Mouse (Mus musculus) lung, adult 2 months (tissue): ENCODE measurements around the gene Scaf11. TPM values are rescaled to one million over a fixed set of nuclear protein-coding genes. Genes with fewer than 3 reads are reported as not detected.
"Not testable (repeated sequence)": the region's sequence is repeated elsewhere in the genome, so short reads cannot be mapped to it uniquely, and the experiment has no call there.

Source experiments
- DNase-seq: peaks from one replicate; pipeline ENCODE4 v3.0.0; 2022
- H3K4me1 ChIP-seq: fragments of 200-500 bp; 2 replicates; pipeline ENCODE4 v1.6.1; 2011; ENCODE audit warnings: low read length; ENCODE audit not compliant: control insufficient read depth, insufficient read depth
- H3K4me3 ChIP-seq: fragments of 200-500 bp; replicated peaks from 2 replicates; pipeline ENCODE3; 2011; ENCODE audit warnings: low read depth, mild to moderate bottlenecking, control low read depth, low read length; ENCODE audit errors: extremely low read depth
- CTCF ChIP-seq: fragments of 200-500 bp; IDR thresholded peaks from 2 replicates; pipeline ENCODE4 v1.5.1; 2011; ENCODE audit warnings: mild to moderate bottlenecking, low read length, control low read depth; ENCODE audit not compliant: insufficient read depth
- POLR2A ChIP-seq: fragments of 200-500 bp; IDR thresholded peaks from 2 replicates; pipeline ENCODE4 v1.6.1; 2011; ENCODE audit warnings: low read depth, mild to moderate bottlenecking, control low read depth, low read length, borderline replicate concordance; ENCODE audit errors: extremely low read depth
- WGBS: fragments of 180-500 bp; shearing (Covaris S2); methylation state at CpG from one replicate; pipeline ENCODE4 v1.1.7; 2018; 5-methylcytosine and 5-hydroxymethylcytosine counted together
- polyA plus RNA-seq: library from polyadenylated mRNA; depleted of rRNA; stranded (reverse); fragments of >200 nt; gene quantifications from 2 replicates; pipeline ENCODE4 v1.2.3, GENCODE M21; 2012; rRNA removed

Gene Scaf11
- 21.3 and 24.6 TPM in 2 replicates for polyA plus RNA-seq

GRCm38 (mm10) chr15:96460730-96461540, at the start of gene Scaf11:
TSS of gene Scaf11 (minus strand) at chr15:96460843.
- under 1% methylated on average over 66 of the region's 96 CpGs for WGBS
- H3K4me3 ChIP-seq = peak within 1 kb of the TSS; percentile 87
- DNase-seq = peak; percentile 91
- TF ChIP-seq POLR2A = peak; percentile 62; the same call in 1 of the 2 replicates
- no peak; the same call in 1 of the 2 replicates for TF ChIP-seq CTCF
- H3K4me1 ChIP-seq = peaks cover 18% of the 10 kb centered on the region

DNA sequence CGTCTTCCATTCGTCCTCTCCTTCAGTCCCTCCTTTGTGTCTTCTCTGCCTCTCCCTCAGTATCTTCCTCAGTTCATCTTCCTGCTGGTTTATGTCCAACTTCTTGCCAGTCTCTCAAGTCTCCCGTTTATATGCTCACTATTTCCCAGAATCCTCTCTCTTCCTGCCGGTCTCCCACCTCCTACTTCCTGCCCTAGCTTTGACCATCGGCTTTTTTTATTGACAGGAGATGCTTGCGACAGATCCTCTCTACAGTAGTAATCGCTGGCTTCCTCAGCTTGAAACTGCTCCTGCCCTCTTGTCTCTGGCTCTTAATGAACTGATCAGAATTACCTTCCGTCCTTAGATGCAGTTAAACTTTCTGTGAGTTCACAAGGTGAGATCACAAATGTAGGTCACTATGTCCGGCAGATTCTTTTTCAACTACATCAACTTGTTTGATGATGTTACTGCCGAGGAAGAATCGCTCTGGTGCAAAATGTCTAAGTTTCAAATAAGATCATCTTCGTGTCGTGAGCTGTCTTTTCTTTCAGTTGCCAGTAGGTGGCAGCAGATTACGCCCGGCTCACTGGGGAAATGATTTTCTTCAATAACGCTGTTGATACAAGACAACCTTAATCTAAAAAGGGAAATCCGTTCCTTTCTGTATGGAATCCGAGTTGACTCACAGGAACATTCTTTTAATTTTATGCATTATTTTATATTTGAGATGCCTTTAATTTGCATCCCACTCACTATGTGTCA, 46.6 kb upstream of the Scaf11 start:
- TF ChIP-seq CTCF (peak; percentile 63), POLR2A (no peak)
- DNase-seq = peak; percentile 25
- Histone ChIP-seq H3K4me1 (no peaks in the 10 kb centered on the region), H3K4me3 (peak overlapping the region; percentile 54)
- 15% methylated on average over 18 of the region's 18 CpGs for WGBS

- Histone ChIP-seq H3K4me3 (no peak overlapping the region), H3K4me1 (no peaks in the 10 kb centered on the region)
- no peak for TF ChIP-seq POLR2A
- TF ChIP-seq CTCF = no peak
- WGBS = 80% methylated on average over 7 of the region's 7 CpGs
- no peak for DNase-seq
Measured at GRCm38 (mm10) chr15:96497646-96498045, 37.0 kb upstream of the Scaf11 start.

- DNase-seq = no peak
- TF ChIP-seq CTCF (no peak), POLR2A (no peak)
- no peaks in the 10 kb centered on the region; the same call in 1 of the 2 replicates for H3K4me1 ChIP-seq
- H3K4me3 ChIP-seq = no peak overlapping the region
- 75% methylated on average over 6 of the region's 6 CpGs for WGBS
Measured at GRCm38 (mm10) chr15:96494279-96494678, 33.6 kb upstream of the Scaf11 start.

- Histone ChIP-seq H3K4me3 (no peak overlapping the region), H3K4me1 (no peaks in the 10 kb centered on the region; the same call in 1 of the 2 replicates)
- DNase-seq = no peak
- WGBS = 71% methylated on average over 5 of the region's 5 CpGs
- TF ChIP-seq POLR2A (no peak), CTCF (no peak)
Measured at GRCm38 (mm10) chr15:96493573-96493972, 32.9 kb upstream of the Scaf11 start.

DNA sequence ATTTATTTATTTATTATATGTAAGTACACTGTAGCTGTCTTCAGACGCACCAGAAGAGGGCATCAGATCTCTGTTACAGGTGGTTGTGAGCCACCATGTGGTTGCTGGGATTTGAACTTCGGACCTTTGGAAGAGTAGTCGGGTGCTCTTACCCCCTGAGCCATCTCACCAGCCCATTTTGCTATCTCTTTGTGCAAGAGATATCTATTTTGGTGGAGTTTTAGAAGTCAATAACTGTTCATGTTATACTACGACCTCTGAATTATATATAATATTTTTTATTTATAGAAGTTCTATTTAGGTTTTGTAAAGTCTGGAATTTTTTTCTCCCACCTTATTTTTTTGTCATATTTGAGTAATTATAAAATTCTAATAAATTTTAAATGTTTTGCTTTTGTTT, 32.3 kb upstream of the Scaf11 start:
- not testable (repeated sequence) for H3K4me3 ChIP-seq, H3K4me1 ChIP-seq, DNase-seq
- 95% methylated on average over 4 of the region's 4 CpGs for WGBS

DNA sequence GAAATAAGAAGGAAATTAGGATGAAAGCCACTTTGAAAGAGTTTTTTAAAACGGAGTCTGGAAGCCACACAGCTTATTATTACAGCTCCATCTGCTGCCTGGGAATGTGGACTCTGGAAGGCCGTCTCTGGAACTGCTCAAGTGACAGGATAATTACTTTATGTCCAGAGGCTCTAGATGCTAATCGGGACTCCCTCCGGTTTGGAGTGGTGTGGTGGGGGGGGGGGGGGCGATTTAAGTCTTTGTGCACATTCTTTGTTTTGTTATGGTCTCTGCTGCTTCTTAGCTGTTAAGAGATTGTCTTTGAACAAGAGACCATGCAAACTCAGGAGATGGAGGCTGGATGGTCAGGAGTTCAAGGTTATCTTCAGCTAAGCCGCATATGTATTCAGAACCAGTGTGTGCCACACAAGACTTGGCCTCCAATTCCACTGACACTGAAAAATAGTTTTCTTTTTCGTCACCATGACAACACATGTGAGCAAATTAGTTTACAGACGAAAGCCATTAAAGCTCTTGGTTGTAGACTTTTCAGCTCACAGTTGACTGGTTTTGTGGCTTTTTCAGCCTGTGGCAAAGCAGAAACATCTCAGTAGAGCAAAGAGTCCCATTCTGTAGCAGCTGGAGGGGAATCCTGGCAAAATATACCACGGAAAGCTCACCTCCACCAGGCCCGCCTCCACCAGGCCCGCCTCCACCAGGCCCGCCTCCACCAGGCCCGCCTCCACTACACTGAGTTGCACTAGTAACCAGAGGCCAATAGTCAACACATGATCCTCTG, 31.4 kb upstream of the Scaf11 start:
- DNase-seq = no peak
- WGBS = 58% methylated on average over 13 of the region's 13 CpGs
- TF ChIP-seq CTCF (no peak), POLR2A (no peak)
- no peaks in the 10 kb centered on the region; the same call in 1 of the 2 replicates for H3K4me1 ChIP-seq
- H3K4me3 ChIP-seq = no peak overlapping the region

GRCm38 (mm10) chr15:96491421-96491820, 30.8 kb upstream of the Scaf11 start:
- no peak for DNase-seq
- no peak overlapping the region for H3K4me3 ChIP-seq
- TF ChIP-seq POLR2A = no peak
- no peak for TF ChIP-seq CTCF
- no peaks in the 10 kb centered on the region; the same call in 1 of the 2 replicates for H3K4me1 ChIP-seq
- WGBS = 40% methylated on average over 3 of the region's 3 CpGs

GRCm38 (mm10) chr15:96490123-96490522, 29.5 kb upstream of the Scaf11 start:
- no peak for DNase-seq
- Histone ChIP-seq H3K4me3 (no peak overlapping the region), H3K4me1 (no peaks in the 10 kb centered on the region; the same call in 1 of the 2 replicates)
- no peak for TF ChIP-seq POLR2A
- TF ChIP-seq CTCF = no peak
- 77% methylated on average over 5 of the region's 5 CpGs for WGBS
